Mouse (Mus musculus): ENCODE measurements around the gene Cpa5.

Gene Cpa5

DNA sequence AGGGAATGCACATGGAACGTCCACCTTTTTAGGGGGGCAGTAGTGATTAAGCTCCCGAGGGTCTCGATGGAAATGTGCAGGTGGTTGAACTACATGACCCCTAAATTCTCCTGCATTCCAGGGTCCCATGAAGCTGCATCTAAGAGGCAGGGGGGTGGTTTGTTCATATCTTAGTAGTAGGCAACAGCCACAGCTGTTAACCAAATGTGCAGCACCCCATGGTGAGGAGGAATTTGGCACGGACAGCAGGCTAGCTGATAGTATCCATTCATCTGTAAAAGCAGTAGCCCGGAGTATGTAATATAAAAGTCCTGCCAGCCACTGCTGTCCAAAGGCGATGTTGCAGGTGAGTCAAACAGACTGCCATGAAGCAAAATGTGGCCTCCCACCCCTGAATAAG, 34.6 kb downstream of the Cpa5 start:
- DNase-seq: no peak

DNA sequence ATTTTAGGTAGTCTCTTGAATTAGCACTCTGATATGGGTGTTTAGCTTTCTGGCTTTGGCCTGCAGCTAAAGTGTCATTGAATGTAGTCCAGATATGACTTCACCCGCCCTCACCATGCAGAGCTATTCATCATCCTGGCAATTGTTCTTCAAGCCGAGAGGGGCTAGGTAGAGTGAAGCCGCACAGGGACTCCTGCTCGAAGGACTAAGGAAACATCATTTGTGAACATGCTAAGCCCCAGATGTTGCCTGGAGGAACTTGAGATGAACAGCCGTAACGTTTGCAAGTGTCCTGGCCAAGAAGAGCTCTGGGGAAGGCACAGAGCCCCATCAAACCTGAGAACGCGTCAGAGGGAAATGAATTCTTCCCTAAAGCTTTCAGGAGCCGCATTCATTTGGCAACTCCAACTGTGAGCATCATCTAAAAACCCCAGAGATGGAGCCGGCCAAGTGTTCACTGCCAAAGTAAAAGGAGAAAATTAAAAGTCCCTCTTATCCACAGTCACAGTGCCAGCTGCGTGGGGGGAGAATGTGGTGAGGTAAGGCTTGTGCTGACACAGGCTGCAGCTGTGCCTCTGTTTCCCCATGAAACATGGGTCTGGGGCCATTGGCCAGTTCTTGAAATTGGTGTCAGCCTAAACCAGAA, 39.0 kb downstream of the Cpa5 start:
- no peak for DNase-seq

DNA sequence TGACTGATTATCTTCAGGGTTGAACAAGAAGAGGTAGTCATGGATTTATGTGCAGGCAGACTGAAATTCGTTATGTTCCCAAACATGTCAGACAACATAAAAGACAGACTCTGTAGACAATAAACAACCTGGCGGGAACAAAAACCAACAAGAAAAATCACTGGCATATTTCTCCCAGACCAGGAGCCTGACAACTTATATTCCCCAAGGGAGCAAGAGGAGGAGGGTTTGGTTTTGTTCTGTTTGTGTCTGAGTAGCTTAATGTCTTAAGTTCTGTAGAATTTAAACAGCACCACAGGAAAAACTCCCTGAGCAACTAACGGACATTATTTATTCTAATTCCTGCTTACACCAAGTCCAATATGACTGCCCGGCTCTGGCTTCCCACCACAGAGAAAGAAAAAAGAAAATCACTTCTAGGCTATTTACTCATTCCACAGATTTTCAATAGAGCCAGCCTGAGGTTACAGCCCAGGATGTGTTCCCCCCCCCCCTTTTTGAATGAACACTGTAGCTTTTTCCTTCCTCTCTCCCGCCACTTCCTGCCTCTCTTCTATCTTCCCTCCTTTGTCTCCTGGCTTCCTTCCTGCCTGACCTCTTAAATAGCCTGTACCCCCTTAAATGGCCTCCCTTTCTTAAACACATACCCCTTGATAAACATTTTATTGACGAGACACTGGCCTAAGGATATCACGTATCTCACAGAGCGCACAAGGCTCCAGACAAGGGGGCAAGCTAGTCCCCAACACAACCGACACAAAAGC, 41.8 kb downstream of the Cpa5 start:
- no peak for DNase-seq

DNA sequence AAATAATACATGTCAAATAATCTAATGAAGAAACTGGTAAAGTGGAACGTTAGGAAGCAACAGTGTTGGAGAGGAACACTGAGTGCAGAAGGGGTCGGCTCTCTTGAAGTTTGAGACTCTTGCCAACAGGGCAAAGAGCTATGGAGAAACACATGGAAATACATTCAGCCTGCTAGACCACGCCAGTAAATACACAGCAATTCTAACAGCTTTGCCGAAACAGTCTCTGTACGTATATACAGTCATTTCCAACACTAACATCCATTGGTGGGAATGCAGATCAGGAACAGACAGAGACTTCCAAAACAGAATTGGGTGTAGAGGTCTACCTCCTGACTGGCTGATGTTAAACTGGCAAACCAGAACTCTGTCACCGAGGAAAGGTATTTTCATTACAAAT, 42.7 kb downstream of the Cpa5 start:
- DNase-seq: no peak

DNA sequence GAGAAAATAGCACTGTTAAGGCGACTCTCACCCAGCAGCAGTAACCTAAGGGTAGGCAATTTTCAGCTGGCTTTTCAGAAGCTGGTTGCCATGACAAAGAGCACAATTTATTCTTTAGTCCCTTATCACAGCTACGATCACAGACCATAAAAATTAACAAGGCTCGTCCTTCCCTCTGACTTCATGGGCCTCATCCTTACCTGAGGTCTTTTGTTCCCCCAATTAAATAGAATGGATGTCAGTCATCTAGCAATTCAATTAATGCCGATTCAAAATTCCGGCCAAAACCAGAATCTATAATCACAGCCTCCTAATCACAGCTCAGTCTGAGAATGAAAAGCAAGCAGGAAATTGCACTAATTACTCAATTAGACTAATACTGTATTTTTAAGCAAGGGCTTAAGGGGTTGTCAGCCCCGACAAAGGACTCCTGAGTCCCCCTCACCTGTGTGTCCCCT, 43.6 kb downstream of the Cpa5 start:
- no peak for DNase-seq

DNA sequence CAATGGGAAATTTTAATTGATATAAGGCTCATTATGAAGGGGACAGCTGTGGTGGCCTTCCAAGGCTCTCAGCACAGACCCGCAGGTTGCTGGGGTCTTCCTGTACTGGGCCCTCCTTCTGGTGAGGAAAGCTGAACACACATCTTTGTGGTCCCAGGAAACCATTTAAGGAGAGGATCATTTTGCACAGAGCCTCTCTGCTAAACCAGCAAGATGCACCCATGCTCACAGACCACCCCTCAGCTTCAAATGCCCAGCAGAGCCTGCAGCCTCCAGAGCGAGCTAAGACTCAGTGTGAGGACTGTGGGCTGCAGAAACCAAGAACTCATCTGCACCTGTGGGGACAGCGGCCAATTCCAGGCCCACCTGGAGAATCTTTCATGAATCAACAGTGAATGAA, 44.1 kb downstream of the Cpa5 start:
- DNase-seq: no peak

DNA sequence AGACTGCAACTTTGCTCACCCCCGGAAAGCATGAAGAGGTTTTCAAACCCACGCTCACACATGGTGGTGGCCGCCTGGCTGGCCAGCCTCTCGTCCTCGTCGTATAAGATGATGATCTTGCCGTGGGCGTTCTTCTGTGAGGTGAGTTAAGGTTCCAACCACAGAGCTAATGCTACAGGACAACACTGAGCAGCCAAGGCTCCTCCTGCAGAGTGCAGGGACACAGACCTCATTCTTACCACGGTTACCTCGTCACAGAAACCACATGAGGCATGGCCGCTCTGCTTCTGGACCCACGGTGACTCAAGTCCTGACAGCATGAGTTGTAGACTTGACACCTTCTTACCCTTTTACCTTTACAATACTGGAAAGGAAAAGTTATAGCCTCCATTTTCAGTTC, 46.5 kb downstream of the Cpa5 start:
- DNase-seq: no peak

DNA sequence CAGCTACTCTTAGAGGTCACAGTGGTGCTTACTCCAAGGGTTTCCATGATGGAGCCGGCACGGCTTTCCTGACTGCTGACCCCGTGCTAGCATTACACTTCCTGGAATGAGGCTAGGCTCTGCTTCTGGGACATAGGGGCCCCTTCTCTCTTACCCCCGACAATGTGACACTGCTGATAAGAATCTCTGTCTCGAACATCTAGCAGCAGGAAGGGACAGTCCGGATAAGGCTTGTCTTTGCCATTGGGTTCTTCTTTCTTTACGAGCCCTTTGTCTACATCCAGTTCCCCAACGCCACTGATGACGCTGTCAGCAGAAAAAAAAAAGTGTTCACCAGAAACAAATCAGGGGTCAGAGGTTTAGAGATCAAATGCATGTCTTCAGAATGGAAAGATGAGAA, 47.8 kb downstream of the Cpa5 start:
- DNase-seq: no peak

DNA sequence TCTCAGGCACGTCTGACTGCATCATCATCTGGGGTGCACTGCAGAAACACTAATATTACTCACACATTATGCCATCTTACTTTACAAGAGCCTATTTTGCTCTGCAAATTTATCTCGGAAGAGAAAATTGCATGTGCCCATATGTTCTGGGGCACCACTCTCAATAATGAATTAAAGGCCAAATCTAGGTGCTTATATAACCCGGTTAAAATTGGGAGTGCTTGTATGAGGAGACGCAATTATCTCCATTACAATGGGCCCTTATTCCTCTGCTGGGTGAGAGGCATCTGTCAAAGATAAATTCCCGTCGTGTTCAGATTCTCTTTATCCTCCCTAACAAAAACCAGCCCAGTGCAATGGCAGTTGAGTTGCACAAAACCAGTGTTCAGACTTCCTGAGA, 54.0 kb downstream of the Cpa5 start:
- DNase-seq: no peak

DNA sequence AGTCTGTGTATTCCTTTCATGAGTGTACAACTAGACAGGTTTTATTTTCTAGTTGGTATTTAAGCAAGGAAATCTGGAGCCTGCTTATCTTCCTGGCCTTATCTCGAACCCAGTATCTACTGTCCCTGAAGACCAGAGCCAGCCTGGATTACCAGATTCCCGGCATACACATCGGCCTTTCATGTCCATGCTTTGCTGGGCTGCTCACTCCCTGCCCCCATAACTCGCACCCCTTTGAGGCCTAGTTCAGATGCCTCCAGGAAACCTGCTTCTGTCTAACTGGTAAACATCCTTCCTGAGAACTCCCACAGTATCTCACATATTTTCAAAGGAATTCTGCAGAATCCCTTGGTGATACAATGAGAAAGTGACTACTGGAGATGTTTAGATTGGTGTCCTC, 54.5 kb downstream of the Cpa5 start:
- no peak for DNase-seq

DNA sequence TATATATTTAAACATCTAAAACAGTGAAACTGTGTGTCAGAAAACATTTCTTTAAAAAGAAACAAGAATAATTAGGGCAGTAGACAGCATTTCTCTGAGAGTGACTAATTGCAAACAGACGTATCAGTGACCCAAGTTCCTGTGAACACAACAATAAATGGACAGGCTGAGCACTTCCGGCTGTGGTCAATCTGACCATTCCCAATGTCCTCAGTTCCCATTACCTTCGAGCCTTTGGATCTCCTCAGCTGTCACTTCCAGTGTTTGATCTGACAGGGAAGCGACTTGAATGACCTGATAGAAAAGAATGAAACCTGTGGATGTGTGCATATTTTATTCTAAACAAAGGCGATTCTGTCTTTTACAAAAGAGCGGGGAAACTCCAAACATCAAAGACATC, 55.2 kb downstream of the Cpa5 start:
- no peak for DNase-seq

DNA sequence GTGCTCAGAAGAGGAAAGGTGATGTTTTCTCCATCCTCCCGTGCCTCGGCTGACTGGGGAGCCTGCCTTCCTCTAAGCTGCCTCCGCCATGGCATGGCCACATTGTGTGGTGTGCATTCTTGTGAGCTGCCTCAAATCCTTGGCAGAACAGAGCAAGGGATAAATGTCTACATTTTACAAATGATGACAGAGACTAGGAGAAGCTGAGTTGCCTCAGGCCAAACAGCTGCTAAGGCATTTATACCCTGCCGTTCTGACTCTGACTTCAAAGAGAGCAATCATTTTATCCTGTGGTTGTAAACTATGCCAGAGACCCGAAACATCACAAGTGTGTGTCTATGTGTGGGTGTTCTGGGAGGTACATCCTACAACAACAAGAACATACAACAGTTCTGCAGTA, 56.8 kb downstream of the Cpa5 start:
- no peak for DNase-seq

DNA sequence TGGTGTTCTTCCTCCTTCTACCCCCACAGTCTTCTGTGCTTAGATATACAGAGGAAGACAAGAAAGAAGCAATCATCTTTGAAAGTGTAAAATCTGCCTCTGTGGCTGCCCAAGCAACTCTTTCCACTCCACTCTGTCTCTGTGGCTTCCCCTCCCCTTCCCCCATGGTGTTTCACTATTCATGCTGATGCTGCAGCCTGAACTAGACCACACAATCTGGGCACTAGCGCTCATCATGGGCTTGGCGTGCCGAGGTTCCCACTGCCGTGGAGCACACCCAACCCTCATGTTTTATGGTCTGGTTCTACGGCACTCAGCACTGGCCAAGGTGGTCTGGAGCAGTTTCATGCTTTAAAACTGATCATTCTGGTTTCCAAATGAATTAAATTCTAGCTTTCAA, 60.9 kb downstream of the Cpa5 start:
- no peak for DNase-seq

DNA sequence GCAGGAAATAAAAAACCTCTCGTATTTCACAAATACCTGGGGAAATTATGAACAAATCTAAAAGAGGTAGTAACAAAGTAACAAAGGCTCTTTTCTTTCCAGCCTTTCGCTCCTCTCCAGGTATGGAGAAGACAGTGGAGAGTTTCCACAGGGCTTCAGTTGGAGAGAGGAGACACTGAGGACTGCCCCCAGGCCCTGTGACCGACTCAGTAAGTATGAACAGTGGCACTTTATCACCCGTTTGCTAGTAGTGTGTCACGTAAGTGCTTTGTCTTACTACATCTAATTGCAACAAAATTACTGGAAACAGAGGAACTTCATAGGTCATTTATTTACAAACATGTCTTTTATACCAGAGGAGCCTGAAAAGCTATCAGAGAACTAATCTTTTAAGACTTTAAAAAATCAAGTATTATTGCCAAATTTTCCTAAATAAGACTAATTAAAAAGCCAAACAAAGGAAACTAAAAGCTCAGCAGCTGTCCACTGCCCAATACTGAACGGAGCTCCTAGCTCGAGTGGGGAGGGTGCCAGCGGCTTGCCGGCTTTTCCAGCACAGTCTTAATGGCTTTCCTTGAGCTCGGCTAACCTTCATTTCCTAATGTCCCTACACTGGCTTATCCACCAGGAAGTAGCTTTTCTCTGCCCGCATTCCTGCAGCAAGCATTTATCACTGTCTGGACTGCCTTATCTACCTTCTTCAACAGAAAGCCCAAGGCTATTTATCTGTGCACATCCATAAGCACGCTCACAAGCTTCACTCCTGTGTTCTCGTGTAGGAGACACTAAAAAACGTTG, 63.2 kb downstream of the Cpa5 start:
- no peak for DNase-seq

DNA sequence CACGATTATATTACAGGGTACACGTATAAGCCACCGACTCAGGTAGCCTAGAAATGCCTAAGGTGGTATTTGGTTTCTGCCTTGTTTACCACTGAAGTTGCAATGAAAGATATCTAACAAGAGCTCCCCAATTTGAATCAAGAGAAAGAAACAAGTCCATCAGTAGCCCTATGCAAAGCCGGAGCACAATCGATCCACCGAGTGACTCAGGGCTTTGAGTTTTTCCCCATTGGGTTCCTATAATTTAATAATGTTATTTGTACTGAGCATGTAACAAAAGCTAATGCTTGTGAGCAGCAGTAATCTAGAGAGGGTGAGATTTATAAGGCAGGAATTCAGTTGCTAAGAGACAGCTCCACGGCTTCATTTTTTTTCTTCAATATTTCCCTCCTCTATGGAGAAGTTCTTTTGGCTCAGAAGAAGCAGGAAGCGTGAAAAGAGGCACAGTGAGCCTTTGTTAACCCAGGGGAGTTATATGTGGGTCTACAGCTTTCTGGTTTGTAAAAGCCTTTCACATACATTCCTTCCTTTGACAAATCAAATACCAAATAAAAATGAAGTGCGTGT, 64.0 kb downstream of the Cpa5 start:
- DNase-seq: no peak

DNA sequence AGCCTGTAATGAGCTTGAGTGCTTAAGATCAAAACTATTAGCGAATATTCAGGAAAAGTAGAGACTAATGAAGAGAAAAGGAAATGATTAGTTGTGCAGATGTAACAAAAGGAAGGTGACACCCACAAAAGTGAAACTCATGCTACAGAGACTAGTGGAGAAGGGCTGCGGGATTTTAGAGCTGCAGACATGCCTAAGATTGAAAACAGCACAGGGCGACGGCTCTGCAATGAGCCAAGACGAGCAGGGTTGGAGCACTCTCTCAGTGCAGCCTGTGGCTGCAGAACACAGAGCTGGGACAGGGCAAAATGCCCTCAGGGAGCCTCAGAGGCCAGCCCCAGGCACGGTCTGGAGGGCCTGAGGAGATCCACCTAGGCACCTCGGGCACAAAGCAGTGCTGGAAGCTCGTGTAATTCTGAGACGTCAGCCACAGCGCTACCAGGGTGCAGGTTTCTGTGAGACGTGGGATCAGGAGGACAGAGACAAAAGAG, 64.5 kb downstream of the Cpa5 start:
- no peak for DNase-seq

DNA sequence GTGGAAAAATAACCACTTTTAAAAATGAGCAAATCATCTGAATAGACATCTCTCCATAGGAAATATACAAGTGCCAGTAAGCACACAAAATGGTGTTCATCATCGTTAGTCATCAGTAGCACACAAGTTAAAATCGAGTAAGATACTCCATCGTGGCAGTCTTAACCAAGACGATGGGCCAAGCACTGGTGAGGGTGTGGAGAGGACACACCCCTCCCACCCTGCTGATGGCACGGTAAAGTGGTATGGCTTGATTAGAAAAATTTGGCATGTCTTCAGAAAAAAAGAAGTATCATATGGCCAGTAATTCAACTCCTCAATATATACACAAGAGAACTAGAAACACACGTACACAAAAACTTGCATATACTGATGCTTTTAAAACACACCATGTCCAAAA, 65.7 kb downstream of the Cpa5 start:
- DNase-seq: no peak

DNA sequence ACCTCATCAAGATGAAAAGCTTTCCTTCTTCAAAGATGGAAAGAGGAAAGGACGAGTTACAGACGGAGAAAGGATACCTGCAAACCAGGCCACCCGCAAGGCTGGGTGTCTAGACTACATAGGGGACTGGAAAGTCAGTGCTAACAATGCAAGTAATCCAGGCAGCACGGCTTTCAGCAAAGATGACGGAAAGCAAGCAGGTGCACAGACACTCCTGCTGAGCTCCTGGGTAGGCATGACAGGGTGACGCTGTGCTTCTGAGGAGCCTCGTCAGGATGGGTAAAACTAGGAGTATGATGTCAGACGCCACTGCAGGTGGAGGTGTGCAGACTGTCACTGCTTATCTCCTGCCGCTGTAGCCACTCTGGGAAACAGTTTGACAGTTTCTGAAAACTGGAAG, 66.8 kb downstream of the Cpa5 start:
- no peak for DNase-seq

DNA sequence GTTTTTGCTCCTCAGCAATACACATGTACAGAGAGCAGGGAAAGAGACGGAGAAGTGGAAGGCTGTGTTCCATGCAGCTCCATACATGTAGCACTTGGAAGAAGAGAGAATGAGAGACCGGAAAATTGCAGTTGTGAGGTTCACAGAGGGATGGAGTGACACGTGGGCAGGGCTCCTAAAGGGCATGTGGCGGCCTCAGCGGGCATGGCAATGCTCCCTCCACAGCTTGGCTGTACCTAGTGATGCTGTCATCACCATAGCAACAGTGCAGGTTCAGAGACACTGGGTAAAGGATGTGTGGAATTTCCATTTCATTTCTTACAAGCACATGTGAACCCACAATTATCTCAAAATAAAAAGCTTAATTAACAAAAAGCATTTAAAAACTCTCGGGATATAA, 67.7 kb downstream of the Cpa5 start:
- DNase-seq: no peak

DNA sequence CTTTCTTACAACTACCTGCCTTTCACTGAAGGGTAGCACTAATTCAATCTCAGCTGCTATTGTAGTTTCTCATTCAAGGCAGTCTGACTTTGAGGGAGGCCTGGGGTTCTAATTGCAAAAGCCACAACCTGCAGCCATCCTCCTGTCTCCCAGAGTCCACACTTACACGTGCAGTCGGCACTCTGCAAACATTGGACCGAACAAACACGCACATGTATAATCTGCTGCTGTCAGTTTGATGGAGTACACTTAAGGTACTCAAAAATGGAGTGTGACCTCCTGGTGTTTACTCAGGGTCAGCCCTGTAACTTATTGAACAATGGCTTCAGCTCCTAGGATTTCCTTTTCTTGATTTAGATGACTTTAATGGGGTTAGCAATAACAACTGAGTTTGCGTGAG, 68.8 kb downstream of the Cpa5 start:
- DNase-seq: no peak

DNA sequence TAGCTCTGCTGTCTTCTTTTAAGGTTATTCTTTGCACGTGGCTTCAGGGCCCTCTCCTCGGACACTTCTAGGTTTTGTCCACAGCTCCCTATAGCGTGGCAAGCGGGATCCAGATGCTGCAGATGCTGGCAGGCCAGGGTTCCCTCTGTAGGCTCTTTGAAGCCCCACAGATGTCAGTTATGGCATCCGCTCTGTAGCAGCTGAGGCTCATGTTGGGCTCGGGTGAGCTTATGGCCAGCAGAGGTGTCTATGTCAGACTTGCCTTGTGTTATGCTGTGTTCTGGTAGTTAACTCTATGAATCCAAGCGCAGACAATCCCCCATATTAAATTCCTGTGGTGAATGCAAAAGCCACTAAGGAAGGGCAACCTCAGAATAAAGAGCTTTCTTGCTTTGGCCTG, 69.6 kb downstream of the Cpa5 start:
- no peak for DNase-seq
